Mouse (Mus musculus) cerebellum, adult 11 months (tissue): ENCODE measurements around the gene Mtrex.
A peak's percentile ranks its signal among the peaks of the same experiment; 100 is the strongest.

Experiments used
- DNase-seq: peaks from one replicate; pipeline ENCODE4 v3.0.0; 2022

Mtrex gene

GRCm38 (mm10) chr13:112927287-112928001, at the start of gene Mtrex, which contains the start of gene Dhx29:
Mtrex (minus strand) TSS chr13:112927398.
Dhx29 (plus strand) TSS chr13:112927454.
- DNase-seq: peak; percentile 98

- DNase-seq: no peak
Measured at GRCm38 (mm10) chr13:112976720-112977119, 49.5 kb upstream of the Mtrex start.

- no peak for DNase-seq
Measured at GRCm38 (mm10) chr13:112967267-112967666, 40.1 kb upstream of the Mtrex start.

GRCm38 (mm10) chr13:112964421-112964820, 37.2 kb upstream of the Mtrex start:
- no peak for DNase-seq

GRCm38 (mm10) chr13:112963081-112963480, 35.9 kb upstream of the Mtrex start:
- no peak for DNase-seq

GRCm38 (mm10) chr13:112954067-112954466, 26.9 kb upstream of the Mtrex start:
- DNase-seq: no peak

GRCm38 (mm10) chr13:112945900-112946299, 18.7 kb upstream of the Mtrex start:
- no peak for DNase-seq

- DNase-seq: no peak
Measured at GRCm38 (mm10) chr13:112945312-112945711, 18.1 kb upstream of the Mtrex start.

- no peak for DNase-seq
Measured at GRCm38 (mm10) chr13:112941879-112942330, 14.7 kb upstream of the Mtrex start.

GRCm38 (mm10) chr13:112938130-112938529, 10.9 kb upstream of the Mtrex start:
- DNase-seq: no peak

- DNase-seq: no peak
Measured at GRCm38 (mm10) chr13:112928038-112928668, 955 bp upstream of the Mtrex start.

- peak; percentile 32 for DNase-seq
Measured at GRCm38 (mm10) chr13:112926796-112927195, 402 bp downstream of the Mtrex start.

- DNase-seq: no peak
Measured at GRCm38 (mm10) chr13:112925976-112926375, 1.2 kb downstream of the Mtrex start.

GRCm38 (mm10) chr13:112925266-112925665, 1.9 kb downstream of the Mtrex start:
- DNase-seq: no peak

- DNase-seq: no peak
Measured at GRCm38 (mm10) chr13:112920906-112921305, 6.3 kb downstream of the Mtrex start.

GRCm38 (mm10) chr13:112919141-112919865, 7.9 kb downstream of the Mtrex start:
- no peak for DNase-seq

- no peak for DNase-seq
Measured at GRCm38 (mm10) chr13:112910434-112910833, 16.8 kb downstream of the Mtrex start.

GRCm38 (mm10) chr13:112909663-112910062, 17.5 kb downstream of the Mtrex start:
- DNase-seq: no peak

- DNase-seq: no peak
Measured at GRCm38 (mm10) chr13:112902176-112902575, 25.0 kb downstream of the Mtrex start.

- no peak for DNase-seq
Measured at GRCm38 (mm10) chr13:112887234-112887633, 40.0 kb downstream of the Mtrex start.

GRCm38 (mm10) chr13:112871500-112872266, 55.5 kb downstream of the Mtrex start:
- DNase-seq: no peak

GRCm38 (mm10) chr13:112870039-112870690, 57.0 kb downstream of the Mtrex start:
- no peak for DNase-seq
